In genomic region chr5:111429726-111430125, GRCm38 (mm10) we compare ENCODE assay signal across 12 mouse cellular contexts. TPM values are rescaled to one million over a fixed set of nuclear protein-coding genes. Genes with fewer than 3 reads are reported as not detected.
DNase-seq lines count a peak whose midpoint lies in the region; ATAC-seq lines count a peak whose summit lies in the region.
"Had no signal": no experiment of that assay in that cellular context is flagged by ENCODE, and none has a peak within 500 bp of the region (broad histone marks: within the 10 kb centered on the region; RNA-seq: fewer than 3 reads in every experiment).

No protein-coding gene starts in this region.

- H3K9me3 ChIP-seq in kidney, embryonic 15.5 days (replicated peaks) = no peaks in the 10 kb centered on the region
- no peaks in the 10 kb centered on the region for H3K9me3 ChIP-seq in forebrain, embryonic 10.5 days
- H3K9me3 ChIP-seq in midbrain, embryonic 14.5 days (ENCODE audit: control insufficient read depth, low read length) = no peaks in the 10 kb centered on the region

- H3K36me3 ChIP-seq in kidney, embryonic 15.5 days = no peaks in the 10 kb centered on the region
- peaks cover 90% of the 10 kb centered on the region for H3K36me3 ChIP-seq in forebrain, embryonic 10.5 days (replicated peaks)
- peaks cover 22% of the 10 kb centered on the region for H3K36me3 ChIP-seq in midbrain, embryonic 14.5 days (ENCODE audit: control insufficient read depth, insufficient read depth, low read length)

- no peak overlapping the region for H3K27ac ChIP-seq in kidney, embryonic 15.5 days
- H3K27ac ChIP-seq in forebrain, embryonic 10.5 days = peak overlapping the region; percentile 73
- H3K27ac ChIP-seq in midbrain, embryonic 14.5 days (replicated peaks; ENCODE audit: low read depth, low read length) = peak overlapping the region; percentile 64

- H3K4me1 ChIP-seq in kidney, embryonic 15.5 days = peaks cover 57% of the 10 kb centered on the region
- H3K4me1 ChIP-seq in forebrain, embryonic 10.5 days = peaks cover 98% of the 10 kb centered on the region
- H3K4me1 ChIP-seq in midbrain, embryonic 14.5 days (ENCODE audit: control insufficient read depth, insufficient read depth, low read length) = peaks cover 96% of the 10 kb centered on the region

- 69% methylated on average over 7 of the region's 7 CpGs for WGBS in kidney, embryonic 15.5 days
- 37% methylated on average over 7 of the region's 7 CpGs for WGBS in forebrain, embryonic 10.5 days
- 12% methylated on average over 7 of the region's 7 CpGs for WGBS in midbrain, embryonic 14.5 days

- no peak overlapping the region for H3K9ac ChIP-seq in kidney, embryonic 15.5 days
- peak overlapping the region; percentile 99 for H3K9ac ChIP-seq in midbrain, embryonic 14.5 days (replicated peaks; ENCODE audit: low read length)
- H3K9ac ChIP-seq: lung, embryonic 14.5 days had no signal

- no peak overlapping the region for H3K4me3 ChIP-seq in kidney, embryonic 15.5 days (replicated peaks)
- peak overlapping the region; percentile 19 for H3K4me3 ChIP-seq in forebrain, embryonic 10.5 days
- H3K4me3 ChIP-seq in midbrain, embryonic 14.5 days (replicated peaks; ENCODE audit: low read depth, low read length) = peak overlapping the region; percentile 98

- peaks cover 71% of the 10 kb centered on the region for H3K27me3 ChIP-seq in kidney, embryonic 15.5 days
- no peaks in the 10 kb centered on the region for H3K27me3 ChIP-seq in forebrain, embryonic 10.5 days (ENCODE audit: poor library complexity, severe bottlenecking)
- no peaks in the 10 kb centered on the region for H3K27me3 ChIP-seq in midbrain, embryonic 14.5 days (ENCODE audit: control insufficient read depth, insufficient read depth, low read length)

- peak; percentile 42 for DNase-seq in kidney, postnatal 14 days
- no peak for DNase-seq in forebrain, embryonic 10.5 days (ENCODE audit: extremely low spot score, low spot score)
- peak; percentile 43 to 48 for DNase-seq in heart, postnatal 10 days
- no peak for DNase-seq in midbrain, embryonic 14.5 days
- DNase-seq in MN1 (ENCODE audit: low spot score) = no peak
- no peak for DNase-seq in layer of hippocampus, adult 9-11 months
- DNase-seq: cerebellum, adult 8-10 months; layer of hippocampus, postnatal 36 days; lung, embryonic 14.5 days had no signal

- intact Hi-C loops in heart, postnatal 10 days (cut with DNase I) = no loop called here

- no peak for ATAC-seq in kidney, embryonic 15.5 days (replicated peaks; ENCODE audit: low FRiP score)
- no peak for ATAC-seq in midbrain, embryonic 14.5 days (ENCODE audit: low FRiP score, low TSS enrichment)
- ATAC-seq in megakaryocyte-erythroid progenitor cell, adult 5-6 weeks (replicated peaks; ENCODE audit: low FRiP score, low TSS enrichment, poor library complexity, severe bottlenecking) = no peak
- ATAC-seq: CD4-positive, CD25-positive, alpha-beta regulatory T cell, adult 4 months had no signal

- H3K4me2 ChIP-seq in kidney, embryonic 15.5 days = no peak overlapping the region
- H3K4me2 ChIP-seq in midbrain, embryonic 14.5 days (ENCODE audit: low read length) = peak overlapping the region; percentile 99
- H3K4me2 ChIP-seq: lung, embryonic 14.5 days had no signal

RNA-seq across cellular contexts. Expression of gene Mn1, which starts 12.6 kb away (rescaled TPM):
- polyA plus RNA-seq in kidney, embryonic 15.5 days (2015; fragmentation: Nextera tagmentation; extraction: Ambion mirVana) = 6.2 and 7.8 TPM in 2 replicates
- polyA plus RNA-seq in forebrain, embryonic 10.5 days (2016; fragmentation: Nextera tagmentation; extraction: Ambion mirVana) = 36.5 and 40.0 TPM in 2 replicates
- total RNA-seq in heart, postnatal 10 days (2021) = 10 to 100 TPM; 17.5 to 18.9 TPM
- polyA plus RNA-seq in midbrain, embryonic 14.5 days (2014; fragmentation: Nextera tagmentation; extraction: Ambion mirVana) = 51.7 and 69.2 TPM in 2 replicates
- total RNA-seq in megakaryocyte-erythroid progenitor cell, adult 5-6 weeks (2014; fragmentation: Nextera tagmentation) = 0.25 and 0.66 TPM in 2 replicates
- total RNA-seq in megakaryocyte-erythroid progenitor cell, adult 5-6 weeks (2017) = 0.72 and 0.94 TPM in 2 replicates
- polyA plus RNA-seq: CD4-positive, CD25-positive, alpha-beta regulatory T cell, adult 4 months had no signal

Comparison
In these comparisons a context has a peak if more than half of its experiments do, and no peak if none do; other contexts are left out.
1. DNase-seq: peak in kidney, postnatal 14 days (single experiment) and heart, postnatal 10 days (2 of 2); none in forebrain, embryonic 10.5 days (single experiment), midbrain, embryonic 14.5 days (single experiment), MN1 (single experiment) and layer of hippocampus, adult 9-11 months (single experiment).